Mouse (Mus musculus) left cerebral cortex, adult 2 months (tissue): ENCODE measurements at regions not wholly inside any gene's neighbourhood (a gene's known extent, or its start where the extent isn't known, plus 50 kb on each side); places are given as distances from the start of the nearest gene placed in this dataset.

Experiments
- DNase-seq, 2 experiments: peaks; one replicate each; pipeline ENCODE4 v3.0.0; 2021 to 2022; ENCODE audit warnings: low spot score in 2 of 2, mixed read lengths in 1 of 2; ENCODE audit errors: extremely low spot score in 1 of 2
- H3K27ac ChIP-seq: fragments of 200-600 bp; 2 replicates; pipeline ENCODE4 v1.8.1; 2022
- H3K4me3 ChIP-seq: fragments of 200-600 bp; 2 replicates; pipeline ENCODE4 v1.8.1; 2022
- CTCF ChIP-seq: fragments of 200-600 bp; IDR thresholded peaks from 2 replicates; pipeline ENCODE4 v1.8.1; 2022; ENCODE audit warnings: antibody characterized with exemption, mild to moderate bottlenecking, moderate library complexity
- intact Hi-C: fragments of 180-260 bp; cut with DNase I; formaldehyde crosslinking; loops from one replicate; pipeline ENCODE4 v1.15.1; 2025

DNA sequence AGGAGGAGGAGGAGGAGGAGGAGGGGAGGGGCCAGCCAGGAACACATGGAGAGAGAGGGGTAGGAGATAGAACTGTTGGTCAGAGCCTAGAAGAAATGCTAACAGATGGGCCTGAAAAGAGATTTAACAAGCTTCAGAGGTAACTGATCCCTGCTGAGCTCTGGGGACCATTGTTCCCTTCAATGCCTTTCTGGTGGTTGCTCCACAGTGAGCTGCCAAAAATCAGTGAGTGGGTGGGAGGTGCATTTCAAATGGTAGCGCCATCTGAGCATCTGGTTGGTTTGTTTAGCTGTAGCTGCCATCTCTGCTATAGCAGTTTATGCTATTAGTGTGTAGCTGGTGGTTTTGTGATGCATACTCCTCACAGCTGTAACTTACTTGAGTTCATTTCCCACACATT lies 809.9 kb downstream of the Ets1 start:
- intact Hi-C loops, result no loop called here
- no peak for TF ChIP-seq CTCF
- H3K4me3 ChIP-seq, result no peak overlapping the region
- no peak overlapping the region for H3K27ac ChIP-seq
- no peak for DNase-seq

DNA sequence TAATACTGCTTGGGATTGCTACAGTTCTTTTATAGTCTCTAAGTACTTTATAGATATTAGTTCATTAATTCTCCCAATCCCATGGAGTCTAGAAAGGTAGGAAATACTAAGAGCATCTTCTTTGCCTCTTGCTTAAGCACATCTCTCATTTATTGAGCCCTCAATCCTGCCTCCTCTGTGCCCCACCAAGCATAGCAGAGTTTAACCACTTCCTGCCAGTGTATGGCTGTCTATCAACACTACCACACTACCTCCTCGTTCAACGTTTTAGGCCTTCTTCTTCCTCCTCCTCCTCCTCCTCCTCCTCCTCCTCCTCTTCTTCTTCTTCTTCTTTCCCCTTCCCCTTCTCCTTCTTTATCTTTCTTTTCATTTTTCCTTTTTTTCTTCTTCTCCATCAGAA lies 839.1 kb downstream of the Ets1 start:
- intact Hi-C loops, result no loop called here
- no peak for TF ChIP-seq CTCF

DNA sequence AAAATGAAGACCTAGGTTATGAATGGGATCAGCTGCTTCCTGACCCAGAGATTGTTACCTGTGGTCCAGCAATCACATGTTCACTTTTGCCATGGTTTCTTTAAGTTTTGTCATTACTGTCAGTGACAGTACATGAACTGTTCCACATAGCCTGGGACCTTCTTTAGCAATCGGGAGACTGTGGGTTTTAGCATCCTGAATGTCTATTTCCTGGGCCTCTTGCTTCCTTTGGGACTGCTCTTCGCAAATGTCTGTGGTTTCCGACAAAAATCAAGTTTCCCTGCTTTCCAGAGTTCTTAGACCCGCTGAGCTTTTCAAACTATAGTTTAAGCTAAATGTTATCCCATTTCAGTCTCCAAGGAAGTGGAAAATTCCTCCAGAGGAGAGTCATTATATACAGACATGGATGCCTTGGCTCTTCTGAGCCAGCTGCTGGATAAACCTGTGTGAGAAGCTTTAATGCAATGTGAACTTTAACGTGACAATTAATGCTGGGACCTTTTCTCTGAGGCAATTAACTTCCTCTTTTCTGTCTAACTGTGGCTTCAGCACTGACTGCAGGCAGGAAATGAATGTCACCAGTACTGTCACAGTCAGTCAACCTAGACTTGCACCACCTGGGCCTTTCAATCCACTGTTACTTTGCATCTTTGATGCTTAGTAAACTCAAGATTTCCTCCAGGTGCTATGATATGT lies 847.0 kb downstream of the Ets1 start:
- no peak for TF ChIP-seq CTCF
- intact Hi-C loops, result no loop called here
- H3K4me3 ChIP-seq, result no peak overlapping the region
- no peak overlapping the region for H3K27ac ChIP-seq
- no peak for DNase-seq

More for the DNA sequence above, 839.1 kb downstream of the Ets1 start:
- DNase-seq, result no peak
- Histone ChIP-seq H3K4me3 (no peak overlapping the region), H3K27ac (no peak overlapping the region)

DNA sequence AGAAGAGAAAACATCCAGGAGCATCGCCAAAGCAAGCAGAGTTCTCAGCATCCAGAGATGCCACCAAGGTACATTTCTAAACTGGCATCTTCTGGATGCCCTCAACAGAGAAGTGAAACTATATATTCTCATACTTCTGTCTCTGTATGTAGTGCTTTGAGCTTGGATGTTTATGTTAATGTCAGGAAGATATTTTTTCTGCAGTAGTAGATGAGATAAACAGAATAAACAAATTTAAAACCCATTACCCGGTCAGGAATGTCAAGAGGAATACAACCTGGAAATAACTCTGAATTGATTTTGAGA lies 847.5 kb downstream of the Ets1 start:
- Histone ChIP-seq H3K4me3 (no peak overlapping the region), H3K27ac (no peak overlapping the region)
- DNase-seq, result no peak
- TF ChIP-seq CTCF, result no peak
- intact Hi-C loops, result no loop called here

DNA sequence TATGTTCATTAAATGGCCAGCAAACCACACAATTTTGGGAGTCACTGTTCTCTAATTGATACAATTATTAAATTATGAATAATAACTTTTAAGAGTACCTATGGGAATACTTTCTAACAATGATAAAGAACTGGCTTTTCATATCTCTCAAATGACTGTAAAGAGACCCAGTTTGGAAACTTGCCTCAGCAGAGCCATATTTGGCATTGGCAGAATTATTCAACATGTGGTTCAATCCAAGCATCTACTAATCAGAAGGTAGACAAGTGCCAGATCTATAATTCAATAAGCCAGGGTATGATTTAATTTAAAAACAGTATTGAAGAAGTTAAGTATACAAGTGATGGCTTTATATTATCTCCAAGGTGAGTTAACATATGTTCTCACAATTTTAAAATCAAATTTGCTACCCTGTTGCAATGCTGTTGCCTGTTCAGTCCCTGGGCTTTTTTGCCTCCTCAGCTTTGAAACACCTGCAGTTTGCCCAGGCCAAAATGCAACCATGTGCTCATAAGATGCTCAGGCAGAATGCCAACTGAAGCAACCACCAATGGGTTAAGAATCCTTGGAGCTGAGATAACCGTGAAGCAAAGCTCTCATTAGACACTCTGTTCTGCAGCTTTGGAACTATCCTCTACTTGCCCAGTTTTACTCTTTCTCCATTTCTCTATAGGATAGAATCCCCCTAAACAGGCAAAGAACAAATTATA lies 897.2 kb downstream of the Ets1 start:
- Histone ChIP-seq H3K4me3 (no peak overlapping the region), H3K27ac (no peak overlapping the region)
- intact Hi-C loops, result no loop called here
- no peak for DNase-seq
- no peak for TF ChIP-seq CTCF

DNA sequence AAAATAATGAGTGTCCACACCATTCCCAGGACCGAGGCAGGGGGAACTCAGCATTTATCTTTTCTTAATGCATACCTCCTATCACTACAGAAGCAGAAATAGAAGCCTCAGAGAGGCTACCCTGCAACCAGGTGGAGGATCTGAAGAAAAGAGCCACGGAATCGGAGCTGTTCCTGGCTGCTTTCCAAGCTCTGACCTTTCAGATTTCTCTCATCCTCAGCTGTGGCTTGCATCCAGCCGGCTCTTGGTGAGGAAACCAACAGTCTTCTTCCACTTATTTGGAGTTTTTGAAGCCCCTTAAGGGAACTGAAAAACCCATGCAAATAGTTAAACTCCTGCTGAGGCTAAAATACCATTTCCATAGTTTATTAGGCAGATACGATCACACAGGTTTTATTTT lies 907.3 kb downstream of the Ets1 start:
- no peak overlapping the region for H3K4me3 ChIP-seq
- DNase-seq, result peak in 1 of 2 experiments; percentile 10
- intact Hi-C loops, result no loop called here
- H3K27ac ChIP-seq, result no peak overlapping the region
- no peak for TF ChIP-seq CTCF

DNA sequence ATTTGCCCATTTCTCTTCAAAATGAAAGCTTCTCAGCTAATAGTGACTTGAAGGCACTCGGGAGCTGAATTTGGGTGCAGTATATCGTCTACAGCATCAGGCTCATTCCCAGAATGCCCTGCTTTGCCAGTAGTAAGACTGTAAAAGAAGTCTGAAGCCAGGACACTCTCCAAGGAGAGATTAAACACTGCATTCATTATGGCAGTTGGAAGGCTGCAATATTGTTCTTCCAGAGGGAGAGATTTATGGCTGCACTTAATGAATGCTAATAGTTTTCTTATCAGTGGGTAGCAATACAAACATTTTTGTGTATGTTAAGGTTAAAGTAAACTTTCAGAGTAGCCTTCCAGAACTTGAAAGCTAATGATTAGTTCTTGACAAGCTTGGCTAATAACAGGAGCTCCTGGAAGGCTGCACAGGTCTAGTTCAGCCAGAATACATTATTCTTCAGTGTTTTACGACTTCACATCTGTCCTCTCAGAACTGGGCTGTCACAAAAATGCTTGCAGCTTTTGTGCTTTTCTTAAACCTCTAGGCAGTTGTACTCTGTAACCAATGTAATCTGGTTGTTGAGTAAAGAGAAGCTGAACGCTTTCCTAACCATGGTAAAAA lies 910.2 kb downstream of the Ets1 start:
- H3K4me3 ChIP-seq, result no peak overlapping the region
- no peak overlapping the region for H3K27ac ChIP-seq
- intact Hi-C loops, result no loop called here
- no peak for DNase-seq
- no peak for TF ChIP-seq CTCF

DNA sequence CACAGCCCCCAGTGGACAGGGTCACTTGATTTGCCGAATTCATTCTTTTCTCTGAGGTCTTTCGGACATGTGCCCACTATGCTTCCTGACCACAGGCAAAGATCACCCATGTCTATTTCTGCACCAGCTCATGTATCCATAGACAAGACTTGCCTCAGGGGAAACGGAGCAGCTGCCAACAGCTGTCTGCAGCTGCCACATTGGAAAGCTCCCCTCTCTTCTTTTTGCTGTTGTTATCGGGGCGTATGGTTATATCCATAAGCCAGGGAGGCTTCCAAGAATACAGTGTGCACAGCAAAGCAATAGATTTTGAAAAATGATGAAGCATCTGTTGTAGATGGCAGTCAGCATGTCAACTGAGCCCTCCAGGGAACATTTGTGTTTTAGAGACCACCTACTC lies 913.4 kb downstream of the Ets1 start:
- DNase-seq, result no peak
- intact Hi-C loops, result no loop called here
- Histone ChIP-seq H3K4me3 (no peak overlapping the region), H3K27ac (no peak overlapping the region)
- no peak for TF ChIP-seq CTCF

DNA sequence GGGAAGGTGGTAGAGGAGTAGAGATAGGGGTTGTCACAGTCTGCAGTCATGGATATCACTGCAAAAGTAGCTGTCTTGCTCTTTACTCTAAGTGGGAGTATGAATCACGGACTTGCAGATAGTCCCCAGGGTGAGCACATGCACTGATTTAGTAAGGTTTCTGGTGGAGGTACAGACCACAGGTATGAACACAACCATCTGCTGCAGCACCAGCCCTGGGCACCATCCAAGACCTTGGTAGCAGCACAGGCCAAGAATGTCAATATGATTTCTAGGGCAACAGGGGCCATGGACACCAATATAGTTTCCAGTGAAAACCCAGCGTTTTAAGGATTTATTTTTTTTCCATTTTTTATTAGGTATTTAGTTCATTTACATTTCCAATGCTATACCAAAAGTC lies 913.7 kb upstream of the Kirrel3 start:
- Histone ChIP-seq H3K4me3 (no peak overlapping the region), H3K27ac (no peak overlapping the region)
- intact Hi-C loops, result no loop called here
- no peak for TF ChIP-seq CTCF
- no peak for DNase-seq

DNA sequence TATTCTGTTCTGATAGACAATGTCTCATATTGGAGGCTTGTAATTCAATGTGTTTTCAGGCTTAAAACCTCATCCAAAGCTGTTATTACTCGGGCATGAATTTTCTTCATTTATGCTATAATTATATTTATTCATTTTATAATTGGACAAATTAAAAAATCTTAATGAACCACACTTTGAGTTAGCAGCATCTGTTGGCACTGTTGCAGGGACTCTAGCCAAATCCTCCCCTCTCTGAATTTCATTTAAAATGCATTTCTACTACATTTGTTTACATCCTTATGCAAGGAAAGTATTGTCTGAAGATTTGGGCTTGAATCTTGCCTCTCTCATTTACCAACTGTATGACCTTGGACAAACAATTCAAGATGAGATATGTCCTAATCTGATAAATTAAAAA lies 874.2 kb upstream of the Kirrel3 start:
- DNase-seq, result no peak
- Histone ChIP-seq H3K4me3 (no peak overlapping the region), H3K27ac (no peak overlapping the region)
- TF ChIP-seq CTCF, result no peak
- intact Hi-C loops, result no loop called here

DNA sequence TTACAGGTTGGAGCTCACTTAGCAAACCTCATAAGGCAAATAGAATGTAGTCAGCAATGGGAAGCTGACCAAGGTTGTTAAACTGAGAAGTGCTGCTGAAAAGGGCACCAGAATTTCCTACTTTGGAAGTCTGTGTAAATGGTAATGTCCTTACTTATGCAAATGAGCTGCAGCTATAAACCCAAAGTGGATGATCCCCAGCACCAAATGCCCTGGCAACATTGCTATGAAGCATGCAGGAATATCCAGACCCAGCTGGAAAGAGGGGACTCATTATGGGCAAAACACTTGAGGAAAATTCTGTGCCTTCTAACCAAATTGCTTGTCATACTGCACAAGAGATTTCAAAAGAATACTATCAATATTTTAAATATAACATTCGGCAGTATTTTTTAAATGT lies 861.3 kb upstream of the Kirrel3 start:
- intact Hi-C loops, result no loop called here
- Histone ChIP-seq H3K4me3 (no peak overlapping the region), H3K27ac (no peak overlapping the region)
- DNase-seq, result no peak
- TF ChIP-seq CTCF, result no peak

DNA sequence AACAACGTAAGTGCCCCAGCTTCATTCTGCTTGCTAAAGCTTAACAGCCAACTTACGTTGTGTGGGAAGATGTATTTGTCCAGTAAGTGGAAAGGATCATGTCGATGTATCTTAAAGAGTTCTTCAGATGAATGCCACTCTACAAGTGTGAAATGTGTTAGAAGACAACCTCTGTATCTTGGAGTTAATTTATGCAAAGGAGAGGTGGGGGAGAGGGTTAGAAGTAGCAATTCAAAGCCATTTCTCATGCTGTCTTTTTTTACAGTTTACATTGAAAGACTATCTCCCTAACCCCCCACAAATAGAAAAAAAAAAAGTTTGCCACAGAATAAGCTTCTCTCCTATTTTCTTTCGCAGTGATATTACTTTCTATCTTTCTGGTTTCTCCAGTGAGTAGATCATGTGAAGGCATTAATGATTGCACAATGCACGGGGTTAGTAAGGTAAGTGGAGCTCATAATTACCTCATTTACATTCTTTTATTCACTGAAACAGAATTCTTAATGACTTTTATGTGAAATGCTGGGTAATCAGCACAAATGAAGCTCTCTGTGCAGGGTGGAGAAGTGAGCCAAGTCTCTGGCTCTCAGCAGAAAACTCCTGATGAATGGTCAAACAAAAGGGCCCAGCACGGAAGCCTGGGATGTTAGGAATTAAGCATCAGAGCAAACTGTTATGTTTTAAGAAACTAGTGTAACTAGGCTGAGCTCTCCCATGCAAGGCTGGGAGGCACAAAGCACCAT lies 855.8 kb upstream of the Kirrel3 start:
- no peak for DNase-seq
- no peak overlapping the region for H3K27ac ChIP-seq
- no peak for TF ChIP-seq CTCF
- H3K4me3 ChIP-seq, result no peak overlapping the region
- intact Hi-C loops, result no loop called here
